34 mouse cellular contexts compared by ENCODE assay signal in genomic region chr9:45494889-45495288, GRCm38 (mm10).
"Had no signal": no experiment of that assay in that cellular context is flagged by ENCODE, and none has a peak within 500 bp of the region (broad histone marks: within the 10 kb centered on the region; RNA-seq: fewer than 3 reads in every experiment).

No protein-coding gene starts in this region.

- H3K9me3 ChIP-seq: heart, embryonic 12.5 days; heart, embryonic 13.5 days; heart, embryonic 15.5 days; hindbrain, embryonic 10.5 days; hindbrain, embryonic 12.5 days; hindbrain, embryonic 13.5 days; hindbrain, embryonic 15.5 days; intestine, embryonic 15.5 days had no signal

- ATAC-seq: hindbrain, embryonic 16.5 days; hindbrain, postnatal 0 days; inflammation-experienced regulatory T-cells, adult 6 months; intestine, embryonic 15.5 days; intestine, embryonic 16.5 days; intestine, postnatal 0 days had no signal

- H3K4me1 ChIP-seq: heart, embryonic 15.5 days; hindbrain, embryonic 10.5 days had no signal

- H3K4me3 ChIP-seq: heart, embryonic 12.5 days; heart, embryonic 13.5 days; heart, embryonic 15.5 days; hindbrain, embryonic 10.5 days; hindbrain, embryonic 12.5 days; hindbrain, embryonic 13.5 days; hindbrain, embryonic 15.5 days; intestine, embryonic 15.5 days; layer of hippocampus, adult 2 months; left cerebral cortex, adult 2 months had no signal

- H3K27ac ChIP-seq: heart, embryonic 13.5 days; heart, embryonic 15.5 days; hindbrain, embryonic 10.5 days; hindbrain, embryonic 12.5 days; hindbrain, embryonic 13.5 days; hindbrain, embryonic 14.5 days; hindbrain, embryonic 15.5 days; hindbrain, postnatal 0 days; intestine, embryonic 15.5 days; kidney, postnatal 0 days; layer of hippocampus, adult 2 months; left cerebral cortex, adult 2 months had no signal

- H3K4me2 ChIP-seq: heart, embryonic 11.5 days; heart, embryonic 12.5 days; heart, embryonic 13.5 days; heart, embryonic 15.5 days; hindbrain, embryonic 12.5 days; hindbrain, embryonic 13.5 days; hindbrain, embryonic 14.5 days; hindbrain, embryonic 15.5 days; intestine, embryonic 15.5 days had no signal

- H3K27me3 ChIP-seq: heart, embryonic 13.5 days; heart, embryonic 15.5 days; hindbrain, embryonic 13.5 days; hindbrain, embryonic 15.5 days; intestine, embryonic 15.5 days had no signal

- H3K36me3 ChIP-seq: heart, embryonic 12.5 days; heart, embryonic 13.5 days; heart, embryonic 15.5 days; hindbrain, embryonic 10.5 days; hindbrain, embryonic 12.5 days; hindbrain, embryonic 13.5 days; hindbrain, embryonic 15.5 days; intestine, embryonic 15.5 days had no signal

- H3K9ac ChIP-seq: heart, embryonic 12.5 days; heart, embryonic 13.5 days; heart, embryonic 15.5 days; hindbrain, embryonic 12.5 days; hindbrain, embryonic 13.5 days; hindbrain, embryonic 14.5 days; hindbrain, embryonic 15.5 days; intestine, embryonic 15.5 days had no signal

- DNase-seq: heart, postnatal 10 days; heart, postnatal 14 days; heart, postnatal 36 days; heart, postnatal 4 days; kidney, adult 11 months; kidney, adult 18-20 months; kidney, adult 2 months; kidney, adult 8-10 months; kidney, adult 9 months; kidney, postnatal 10 days; kidney, postnatal 14 days; kidney, postnatal 25 days; kidney, postnatal 36 days; kidney, postnatal 4 days; layer of hippocampus, adult 9-11 months; layer of hippocampus, postnatal 36 days had no signal
